Mouse (Mus musculus): ENCODE data around the gene Gstm3.
"Not testable (repeated sequence)": the region's sequence is repeated elsewhere in the genome, so short reads cannot be mapped to it uniquely, and the experiment has no call there.

The Gstm3 gene

DNA sequence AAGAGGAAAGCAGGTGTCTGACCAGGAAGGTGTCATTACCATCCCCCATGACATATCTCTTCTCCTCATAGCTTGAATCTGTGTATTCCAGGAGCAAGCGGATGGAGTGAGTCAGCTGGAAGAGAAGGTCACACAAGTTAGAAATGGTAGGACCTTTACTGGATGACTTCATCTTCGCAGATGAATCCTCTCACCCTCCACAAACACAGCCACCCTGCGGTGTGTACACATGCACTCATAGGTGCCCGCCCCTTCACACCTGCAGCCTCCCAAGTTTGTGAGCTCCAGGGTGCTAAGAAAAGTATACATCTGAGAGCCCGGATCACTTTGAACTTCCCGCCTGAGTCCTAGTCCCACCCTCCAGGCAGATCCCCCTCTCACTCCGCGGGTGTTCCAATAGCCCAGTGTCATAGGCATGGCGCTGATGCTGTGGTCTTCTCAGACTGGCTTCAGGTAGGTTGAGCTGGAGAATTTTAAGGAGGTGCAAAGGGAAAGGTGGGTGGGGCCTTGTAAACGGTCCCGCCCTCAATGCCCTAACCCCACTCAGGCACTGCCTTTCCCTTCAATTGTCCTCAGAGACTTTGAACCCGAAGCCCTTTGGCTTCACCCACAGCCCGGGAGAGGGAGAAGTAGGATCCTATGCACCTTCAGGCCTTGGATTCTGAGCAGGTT lies at the start of gene Gstm3:
Gene Gstm3, minus strand, starts transcription at position 560 of the 672 bp plus-strand sequence.
- DNase-seq (ENCODE audit: low spot score): no peak

DNA sequence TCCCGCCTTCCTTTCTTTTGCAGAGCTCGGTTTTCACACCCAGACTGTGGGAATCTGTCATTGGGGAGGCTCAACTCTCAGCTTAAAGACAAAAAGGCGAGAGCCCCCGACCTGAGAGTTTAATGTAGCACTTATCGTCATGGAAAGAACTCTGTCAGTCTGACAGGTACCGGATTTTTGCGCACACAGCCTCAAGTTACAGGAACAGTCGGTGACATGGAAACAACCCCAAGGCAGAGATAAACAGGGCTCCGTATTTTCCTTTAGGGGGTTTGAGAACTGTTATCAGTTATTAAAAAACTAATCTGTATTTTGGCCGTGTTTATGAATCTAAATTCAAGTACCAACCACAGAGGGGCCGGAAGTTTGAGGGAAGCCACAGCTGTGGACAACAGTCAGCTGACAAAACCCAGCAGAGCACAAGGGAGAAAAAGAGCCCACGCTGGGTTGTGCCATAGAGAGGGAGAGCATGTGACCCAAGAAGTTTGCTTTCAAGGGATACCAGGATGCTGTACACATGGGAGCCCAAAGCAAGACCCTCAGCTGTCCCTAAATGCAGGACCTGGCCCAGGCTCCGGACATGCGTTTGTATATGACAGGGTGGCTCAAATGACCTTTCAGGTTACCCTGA lies 49.2 kb upstream of the Gstm3 start:
- DNase-seq (ENCODE audit: low spot score): no peak

DNA sequence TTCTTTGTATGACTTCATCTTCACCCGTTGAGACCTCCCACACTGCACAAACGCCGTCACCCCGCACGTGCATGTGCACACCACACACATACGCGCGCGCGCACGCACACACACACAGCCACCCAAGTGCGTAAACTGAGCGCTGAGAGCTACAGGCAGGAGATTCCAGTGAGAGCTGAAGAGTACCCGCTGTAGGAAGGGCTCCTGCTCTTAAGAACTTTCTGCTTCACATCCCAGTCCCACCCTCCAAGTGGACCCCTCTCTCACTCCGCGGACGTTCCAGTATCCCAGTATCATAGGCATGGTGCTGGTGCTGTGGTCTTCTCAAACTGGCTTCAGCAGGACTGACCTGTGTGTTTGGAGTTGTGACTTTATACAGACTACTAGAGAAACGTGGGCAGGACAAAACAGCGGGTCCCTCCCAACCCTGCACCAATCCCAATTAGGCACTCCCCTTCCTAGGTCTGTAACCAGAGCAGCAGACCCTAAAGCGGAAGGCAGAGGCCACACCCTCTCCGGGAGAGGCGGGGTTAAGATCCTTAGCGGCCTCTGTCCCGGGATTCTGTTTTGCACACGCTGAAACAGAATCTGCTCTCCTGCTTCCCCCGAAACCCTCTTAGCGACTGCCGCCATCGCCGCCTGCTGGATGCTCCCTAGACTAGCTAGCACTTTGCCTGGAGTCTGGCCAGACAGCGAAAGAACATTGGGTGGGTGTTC lies 48.5 kb upstream of the Gstm3 start, which contains the start of gene Gstm1:
Gene Gstm1, minus strand, starts transcription at position 501 of the 717 bp plus-strand sequence.
- DNase-seq (ENCODE audit: low spot score): peak; percentile 39

DNA sequence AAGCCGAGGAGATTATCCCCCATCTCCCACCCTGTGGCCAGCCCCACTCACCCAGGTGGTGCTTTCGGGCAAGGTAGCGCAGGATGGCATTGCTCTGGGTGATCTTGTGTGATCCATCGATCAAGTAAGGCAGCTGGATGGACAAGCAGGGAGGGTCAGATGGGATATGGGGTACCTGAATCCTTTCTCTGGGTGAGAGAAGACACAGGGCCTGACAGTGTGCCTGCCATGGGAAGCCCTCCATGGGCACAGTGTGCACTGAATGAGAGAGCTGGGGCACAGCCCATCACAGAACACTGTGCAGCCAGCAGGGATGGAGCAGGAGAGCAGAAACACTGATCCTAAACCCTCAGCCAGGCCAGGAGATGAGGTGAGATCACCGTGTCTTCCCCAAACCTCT lies 47.4 kb upstream of the Gstm3 start:
- DNase-seq (ENCODE audit: low spot score): not testable (repeated sequence)

DNA sequence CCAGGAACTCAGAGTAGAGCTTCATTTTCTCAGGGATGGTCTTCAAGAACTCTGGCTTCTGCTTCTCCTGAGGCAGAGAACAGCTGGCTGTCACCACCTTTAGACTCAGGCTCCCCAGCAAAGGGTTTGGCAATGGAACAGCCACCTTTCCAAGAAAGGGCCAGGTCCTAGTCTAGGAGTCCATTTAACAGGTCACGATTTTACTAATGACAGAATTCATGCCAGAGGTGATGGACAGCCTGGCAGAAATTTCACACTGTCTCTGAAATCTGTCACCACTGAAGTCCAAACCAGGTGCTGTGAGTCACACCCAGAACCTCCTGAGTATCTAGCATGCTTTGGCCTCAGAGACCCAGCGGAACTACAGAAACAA lies 45.9 kb upstream of the Gstm3 start:
- no peak for DNase-seq (ENCODE audit: low spot score)

DNA sequence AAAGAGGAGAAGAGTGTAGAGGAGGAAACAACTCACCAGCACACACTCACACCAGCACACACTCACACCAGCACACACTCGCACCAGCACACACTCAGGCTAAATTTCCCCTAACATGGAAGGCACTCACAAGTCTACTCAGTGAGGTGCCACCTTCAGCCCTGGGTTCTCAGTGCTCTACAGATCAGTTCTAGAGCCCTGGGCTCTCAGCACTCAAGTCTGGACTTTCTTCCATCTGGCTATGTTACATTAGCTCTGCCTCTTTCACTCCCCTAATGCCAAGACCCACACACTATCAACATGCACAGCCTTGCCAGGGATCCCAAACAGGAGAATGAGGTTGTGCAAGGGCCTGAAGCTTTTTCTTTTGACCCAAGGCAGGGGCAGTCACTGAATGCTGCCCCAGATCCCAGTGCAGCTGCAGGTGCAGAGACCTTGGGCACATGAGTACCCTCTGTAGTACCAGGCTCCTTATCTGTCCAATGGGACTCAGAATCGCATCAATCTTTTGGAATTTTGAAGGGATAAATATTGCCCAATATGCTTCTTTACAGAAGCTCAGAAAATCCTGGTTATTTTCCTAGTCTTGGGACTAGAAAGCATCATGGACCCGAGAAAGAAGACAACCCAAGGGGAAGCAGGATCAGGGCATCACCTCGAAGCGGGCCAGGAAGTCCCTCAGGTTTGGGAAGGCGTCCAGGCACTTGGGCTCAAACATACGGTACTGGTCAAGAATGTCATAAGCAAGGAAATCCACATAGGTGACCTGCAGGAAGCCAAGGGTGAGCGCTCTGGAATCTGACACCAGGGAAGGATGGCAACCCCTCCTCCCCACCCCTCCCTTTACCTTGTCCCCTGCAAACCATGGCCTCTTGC lies 45.3 kb upstream of the Gstm3 start:
- no peak for DNase-seq (ENCODE audit: low spot score)

DNA sequence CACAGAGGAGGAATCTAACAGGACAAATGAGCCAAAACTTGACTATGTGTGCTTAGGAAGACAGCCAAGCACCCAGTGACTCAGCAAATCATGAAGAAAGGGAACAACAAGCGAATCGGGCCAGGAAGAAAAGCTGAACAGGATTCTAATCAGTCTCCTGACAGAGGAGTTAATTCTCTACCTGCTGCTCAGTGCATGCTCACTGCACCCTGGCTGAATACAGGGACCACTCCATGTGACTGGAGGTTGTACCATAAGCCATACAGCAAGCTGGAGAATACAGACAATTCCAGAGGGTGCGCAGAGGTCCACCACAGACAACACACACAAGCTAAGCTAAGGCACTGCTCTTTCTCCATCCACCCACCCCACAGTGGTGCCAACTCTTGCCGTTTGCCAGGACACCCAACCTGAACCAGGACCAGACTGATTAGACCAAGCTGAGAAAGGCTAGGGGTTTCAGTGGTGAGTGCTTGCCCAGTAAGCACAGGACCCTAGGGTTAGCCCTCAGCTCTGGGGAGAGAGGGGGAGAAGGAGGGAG lies 44.3 kb upstream of the Gstm3 start:
- no peak for DNase-seq (ENCODE audit: low spot score)

DNA sequence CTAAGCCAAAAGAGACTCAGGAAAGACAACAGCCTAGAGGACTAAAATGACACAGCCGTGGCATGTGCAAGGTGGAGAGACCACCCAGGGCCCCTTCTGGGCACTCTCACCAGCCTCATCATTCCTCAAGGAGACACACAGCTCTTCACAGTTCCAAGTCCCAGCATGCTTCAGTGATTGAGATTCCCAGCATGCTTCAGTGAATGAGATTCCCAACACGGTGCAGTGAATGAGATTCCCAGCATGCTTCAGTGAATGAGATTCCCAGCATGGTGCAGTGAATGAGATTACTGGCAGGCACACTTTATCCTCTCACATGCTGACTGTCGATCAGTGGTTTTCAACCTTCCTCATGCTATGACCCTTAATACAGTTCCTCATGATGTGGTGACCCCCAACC lies 42.5 kb upstream of the Gstm3 start:
- DNase-seq (ENCODE audit: low spot score): no peak

DNA sequence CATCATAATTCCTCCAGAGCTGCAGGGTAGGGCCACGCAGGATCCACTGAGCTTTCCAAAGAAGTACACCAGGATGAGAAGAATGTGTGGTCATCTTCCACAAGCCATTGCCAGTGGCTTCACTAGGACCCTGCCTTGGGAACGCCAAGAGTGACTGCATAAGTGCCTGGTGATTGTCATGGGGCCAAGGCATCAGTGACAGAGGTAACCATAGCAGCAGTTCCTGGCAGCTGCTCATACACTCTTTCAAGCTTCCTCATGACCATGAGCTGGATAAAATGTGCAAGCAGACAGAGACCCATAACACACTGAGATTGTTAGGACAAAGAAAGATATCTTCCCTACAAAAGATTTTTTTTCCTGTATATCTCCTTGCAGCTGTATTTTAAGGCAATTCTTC lies 41.2 kb upstream of the Gstm3 start:
- DNase-seq (ENCODE audit: low spot score): no peak

DNA sequence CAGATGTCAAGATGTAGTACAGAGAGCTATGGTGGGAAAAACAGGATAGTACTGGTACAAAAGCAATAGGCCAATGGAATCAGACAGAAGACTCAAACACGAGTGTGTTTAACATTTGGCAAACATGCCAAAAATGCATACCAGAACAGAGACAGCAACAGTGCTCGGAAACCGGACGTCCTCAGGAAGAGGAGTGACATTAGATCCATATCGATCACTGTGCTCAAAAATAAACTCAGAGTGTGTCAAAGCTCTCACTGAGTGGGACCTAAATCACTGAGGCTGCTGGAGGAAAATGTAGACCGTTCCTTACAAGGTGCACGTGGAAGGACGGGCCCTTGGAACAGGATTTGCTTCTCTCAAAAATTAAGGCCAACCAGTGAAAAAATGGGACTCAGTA lies 32.9 kb upstream of the Gstm3 start:
- DNase-seq (ENCODE audit: low spot score): no peak

DNA sequence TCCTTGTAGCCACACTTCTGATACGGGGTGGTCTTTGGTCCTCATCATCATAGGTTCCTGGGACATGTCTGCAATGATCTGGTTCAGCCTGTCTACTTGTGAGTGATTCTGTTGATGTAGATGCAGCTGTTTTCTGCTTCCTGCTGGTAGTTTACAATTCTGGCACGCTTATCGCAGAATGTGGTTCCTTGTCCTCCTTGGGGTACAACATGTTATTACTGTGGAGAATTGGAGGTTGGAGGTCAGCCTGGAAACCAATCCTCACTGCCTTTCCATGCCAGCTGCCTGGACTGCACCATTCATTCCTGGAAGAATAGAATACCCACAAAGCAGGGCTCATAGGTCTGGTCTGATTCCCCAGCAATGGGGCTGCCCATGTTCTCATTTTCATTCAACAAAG lies 30.4 kb upstream of the Gstm3 start:
- no peak for DNase-seq (ENCODE audit: low spot score)

DNA sequence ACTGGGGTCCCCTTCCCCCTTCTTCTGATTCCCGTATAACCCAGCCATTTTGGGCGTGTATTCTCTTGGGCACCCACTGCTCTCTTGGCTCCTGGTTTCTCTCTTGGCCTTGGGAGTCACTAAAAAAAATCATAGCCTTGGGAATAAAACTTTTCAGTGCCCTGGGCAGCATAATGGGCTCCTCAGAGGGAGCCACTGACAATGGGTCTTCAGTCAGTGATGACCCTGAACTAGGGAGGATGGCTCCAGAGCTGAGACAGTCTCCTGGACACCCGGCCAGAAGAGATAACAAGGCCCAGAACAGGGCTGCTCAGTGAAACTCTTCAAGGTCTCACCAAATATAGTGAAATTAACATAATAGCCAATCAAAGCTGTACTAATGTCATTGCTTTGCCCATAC lies 29.5 kb upstream of the Gstm3 start:
- no peak for DNase-seq (ENCODE audit: low spot score)

DNA sequence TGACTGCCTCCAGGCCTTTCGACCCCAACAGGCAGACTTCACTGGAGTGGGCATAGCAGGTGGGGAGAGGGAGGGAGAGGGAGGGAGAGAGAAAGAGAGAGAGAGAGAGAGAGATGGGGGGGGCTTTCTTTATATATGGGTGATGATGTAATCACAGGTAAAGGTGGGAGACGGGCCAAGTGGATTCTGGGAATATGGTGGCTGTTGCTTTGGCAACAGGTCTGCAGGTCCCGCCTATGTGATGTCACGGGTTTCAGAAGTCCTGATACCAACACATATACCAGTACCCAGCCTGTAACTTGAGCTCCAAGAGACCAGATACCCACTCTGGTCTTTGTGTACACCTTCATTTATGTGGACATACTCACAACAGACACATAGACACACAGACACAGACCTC lies 27.5 kb upstream of the Gstm3 start:
- DNase-seq (ENCODE audit: low spot score): no peak

DNA sequence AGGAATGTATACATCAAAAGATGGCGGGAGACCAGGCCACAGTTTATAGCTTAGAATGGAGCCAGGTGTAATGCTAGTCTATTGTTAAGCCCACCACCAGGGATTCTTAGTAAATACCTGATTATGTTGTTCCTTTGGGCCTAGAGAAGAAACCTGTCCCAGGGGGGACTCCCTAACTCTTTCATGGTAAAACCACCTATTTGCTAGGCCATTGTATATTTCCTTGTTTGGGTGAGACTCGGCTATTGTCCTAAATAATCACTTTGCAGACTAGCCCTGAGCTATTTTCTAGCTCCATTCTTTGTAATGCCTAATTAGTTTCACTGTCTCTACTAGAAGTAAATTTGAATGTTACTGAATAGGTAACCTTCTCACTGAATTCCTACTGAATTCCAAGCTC lies 26.9 kb upstream of the Gstm3 start:
- not testable (repeated sequence) for DNase-seq (ENCODE audit: low spot score)

DNA sequence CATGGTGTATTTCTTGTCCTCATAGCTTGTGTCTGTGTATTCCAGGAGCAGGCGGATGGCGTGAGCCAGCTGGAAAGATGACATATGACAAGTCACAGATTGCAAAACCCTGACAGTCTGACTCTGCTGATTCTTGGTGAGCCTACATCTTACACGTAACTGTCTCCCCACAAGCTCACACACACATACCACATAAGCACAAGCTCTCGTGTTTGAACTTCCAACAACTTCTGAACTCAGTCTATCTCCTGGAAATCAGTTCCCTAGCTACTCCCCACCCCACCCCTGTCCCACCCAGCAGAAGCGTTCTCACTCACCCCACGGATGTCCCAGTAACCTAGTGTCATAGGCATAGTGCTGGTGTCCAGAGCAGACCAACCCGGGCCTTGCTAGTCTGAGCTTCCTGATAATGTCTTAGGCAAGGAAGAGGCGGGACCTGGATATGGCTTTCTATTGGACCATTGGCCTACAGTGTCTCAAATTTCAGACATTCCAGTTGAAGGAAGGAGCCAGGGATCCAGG lies 17.0 kb upstream of the Gstm3 start, which contains the start of gene Gstm2:
Gene Gstm2, minus strand, starts transcription at position 413 of the 522 bp plus-strand sequence.
- DNase-seq (ENCODE audit: low spot score): no peak

DNA sequence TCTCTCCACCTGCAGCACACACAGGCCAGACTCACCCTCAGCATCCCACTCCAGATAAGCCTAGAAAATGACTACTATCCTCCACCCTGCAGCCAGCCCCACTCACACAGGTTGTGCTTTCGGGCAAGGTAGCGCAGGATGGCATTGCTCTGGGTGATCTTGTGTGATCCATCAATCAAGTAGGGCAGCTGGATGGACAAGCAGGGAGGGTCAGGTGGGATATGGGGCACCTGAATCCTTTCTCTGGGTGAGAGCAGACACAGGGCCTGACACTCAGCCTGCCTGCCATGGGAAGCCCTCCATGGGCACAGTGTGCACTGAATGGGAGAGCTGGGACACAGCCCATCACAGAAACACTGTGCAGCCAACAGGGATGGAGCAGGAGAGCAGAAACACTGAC lies 16.1 kb upstream of the Gstm3 start:
- not testable (repeated sequence) for DNase-seq (ENCODE audit: low spot score)

DNA sequence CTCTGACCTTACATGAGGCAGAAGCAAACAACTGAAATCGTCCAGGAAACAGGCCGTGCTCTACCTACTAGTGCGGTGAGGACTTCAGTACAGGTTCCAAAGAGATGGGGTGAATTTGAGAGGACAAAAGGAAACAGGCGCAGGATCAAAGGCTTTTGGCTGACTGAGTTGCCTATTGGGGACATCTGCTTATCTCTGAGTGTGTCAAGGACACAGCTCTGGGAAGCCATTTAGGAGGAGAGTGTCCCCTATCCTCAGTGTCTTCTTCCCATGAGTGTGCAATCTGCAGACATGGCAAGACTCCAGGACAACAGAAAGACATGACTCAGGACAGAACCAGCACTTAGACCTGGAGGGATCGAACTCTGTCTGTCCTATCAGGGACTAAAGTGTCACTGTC lies 15.4 kb upstream of the Gstm3 start:
- no peak for DNase-seq (ENCODE audit: low spot score)

DNA sequence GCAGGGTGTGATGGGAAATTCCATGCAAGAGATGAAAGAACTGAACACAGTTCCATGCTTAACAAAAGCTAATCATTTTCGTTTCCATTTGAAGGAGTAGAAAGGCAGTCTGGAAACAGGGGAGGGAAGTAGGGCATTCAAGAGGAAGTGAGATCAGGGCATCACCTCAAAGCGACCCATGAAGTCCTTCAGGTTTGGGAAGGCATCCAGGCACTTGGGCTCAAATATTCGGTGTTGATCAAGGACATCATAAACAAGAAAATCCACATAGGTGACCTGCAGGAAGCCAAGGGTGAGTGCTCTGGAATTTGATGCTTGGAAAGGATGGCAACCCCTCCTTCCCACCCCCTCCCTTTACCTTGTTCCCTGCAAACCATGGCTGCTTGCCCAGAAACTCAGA lies 14.7 kb upstream of the Gstm3 start:
- DNase-seq (ENCODE audit: low spot score): no peak

DNA sequence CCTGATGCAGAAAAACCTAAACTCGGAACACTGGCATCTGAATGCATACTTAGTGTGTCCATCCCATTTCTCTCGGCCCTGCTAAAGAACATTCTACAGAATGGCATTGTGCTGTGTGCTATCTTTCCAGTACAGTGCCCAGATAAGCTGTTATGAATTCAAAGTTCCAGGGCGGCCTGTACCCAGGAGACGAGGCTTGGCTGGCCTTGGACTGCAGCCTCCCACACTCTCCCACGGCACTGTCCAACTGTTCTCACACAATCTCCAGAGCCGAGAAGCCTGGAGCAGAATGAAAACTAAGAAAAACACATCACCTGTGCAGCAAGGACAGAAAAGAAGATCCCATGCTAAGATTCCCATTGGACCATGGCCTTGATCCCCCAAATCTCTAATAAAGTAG lies 13.6 kb upstream of the Gstm3 start:
- no peak for DNase-seq (ENCODE audit: low spot score)

DNA sequence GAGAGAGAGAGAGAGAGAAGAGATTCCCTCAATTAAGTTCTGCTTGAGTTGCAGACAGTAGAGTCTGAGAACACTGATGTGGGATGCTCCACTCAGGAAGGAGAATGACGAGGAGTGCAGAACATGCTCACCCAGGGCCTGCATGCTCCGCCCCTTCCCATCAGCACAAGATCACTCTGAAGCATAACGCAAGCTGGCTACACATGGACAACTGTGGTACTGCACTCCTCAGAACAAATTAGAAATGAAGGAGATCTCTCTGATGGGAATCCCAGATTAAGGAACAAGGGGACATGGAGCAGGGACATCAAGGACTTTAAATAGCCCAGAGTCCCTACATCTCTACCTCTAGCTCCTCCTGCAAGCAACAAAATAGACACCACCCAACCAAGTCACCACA lies 12.2 kb upstream of the Gstm3 start:
- no peak for DNase-seq (ENCODE audit: low spot score)

DNA sequence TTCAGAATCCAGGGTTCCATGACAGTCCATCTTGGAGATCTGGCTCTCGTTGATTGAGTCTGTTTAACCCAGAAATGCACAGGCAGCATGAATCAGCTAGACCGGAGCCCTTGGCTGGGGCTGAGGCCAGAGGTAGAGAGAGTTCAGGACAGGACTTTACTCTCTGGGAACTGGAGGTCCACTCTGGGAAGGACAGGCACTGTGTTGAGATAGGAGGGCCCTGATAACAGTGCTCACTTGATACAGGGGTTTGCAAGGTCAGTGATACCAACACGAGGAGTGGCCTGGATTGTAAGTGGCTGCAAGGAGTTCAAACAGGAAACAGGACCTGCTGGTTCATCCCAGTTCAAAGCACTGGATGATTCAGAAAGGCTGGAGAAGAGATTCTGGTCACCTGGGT lies 8.6 kb upstream of the Gstm3 start:
- DNase-seq (ENCODE audit: low spot score): no peak

DNA sequence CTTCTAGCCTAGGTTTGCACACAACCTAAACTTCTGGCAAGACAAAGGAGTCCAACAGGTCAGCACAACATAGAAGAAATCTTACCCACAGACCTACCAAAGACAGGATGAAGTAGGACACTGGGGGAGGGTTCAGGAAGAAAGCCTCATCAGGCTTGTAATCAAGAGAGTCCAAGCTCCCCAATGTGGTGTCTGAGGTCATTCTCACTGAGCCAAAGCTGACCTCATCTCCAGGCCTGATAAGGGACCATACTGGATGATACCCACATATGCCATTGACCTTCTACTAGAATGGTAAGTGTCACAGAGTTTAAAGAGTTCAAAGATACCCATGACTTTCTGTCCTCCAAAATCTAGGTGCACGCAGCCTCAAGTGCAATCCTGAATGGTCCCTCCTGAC lies 5.2 kb upstream of the Gstm3 start:
- DNase-seq (ENCODE audit: low spot score): no peak

Data from spleen, adult 12 weeks (tissue).